Mouse (Mus musculus) spleen, adult 10 weeks (tissue): ENCODE data around the gene Klrc2. TPM values are rescaled to one million over a fixed set of nuclear protein-coding genes. Genes with fewer than 3 reads are reported as not detected.

Source experiments
- polyA plus RNA-seq: library from polyadenylated mRNA; stranded (reverse); fragments of 350-450 nt; fragmentation: Illumina TruSeq; extraction: RNeasy Lipid Tissue Mini Kit (QIAGEN cat#74804); gene quantifications from one replicate; pipeline ENCODE4 v1.2.3, GENCODE M21; 2015; ENCODE audit warnings: low replicate concordance; ENCODE audit not compliant: insufficient read depth

The Klrc2 gene
- polyA plus RNA-seq: 15.9 TPM

GRCm38 (mm10) chr6:129660589-129660988 is at the start of gene Klrc2:
Gene Klrc2, minus strand, starts transcription at chr6:129660689.

GRCm38 (mm10) chr6:129678873-129679272 is 18.4 kb upstream of the Klrc2 start, which contains the start of gene Klrc1:
Gene Klrc1, minus strand, starts transcription at chr6:129678973.

GRCm38 (mm10) chr6:129643237-129643636 is 17.3 kb downstream of the Klrc2 start, which contains the start of gene Klrc3:
Gene Klrc3, minus strand, starts transcription at chr6:129643337.

GRCm38 (mm10) chr6:129623735-129624134 is 36.8 kb downstream of the Klrc2 start, which contains the start of gene Klrk1:
Gene Klrk1, minus strand, starts transcription at chr6:129623864.

Other genes starting within 250 kb of the Klrc2 start
- gene Clec1a, start 208.7 kb downstream of the Klrc2 start, polyA plus RNA-seq: 3.6 TPM
- 0.21 TPM for gene Olr1, start 153.5 kb downstream of the Klrc2 start, polyA plus RNA-seq
- gene Tmem52b, start 148.1 kb downstream of the Klrc2 start, polyA plus RNA-seq: not detected
- gene Gabarapl1, start 127.5 kb downstream of the Klrc2 start, polyA plus RNA-seq: 48.6 TPM
- 20.6 TPM for gene Klre1, start 82.8 kb downstream of the Klrc2 start, polyA plus RNA-seq
- gene Klrd1, start 68.9 kb downstream of the Klrc2 start, polyA plus RNA-seq: 143 TPM
- 75.9 TPM for gene Klrk1, start 36.8 kb downstream of the Klrc2 start, polyA plus RNA-seq
- gene Klrc3, start 17.4 kb downstream of the Klrc2 start, polyA plus RNA-seq: 3.4 TPM
- gene Klrc1, start 18.3 kb upstream of the Klrc2 start, polyA plus RNA-seq: 18.9 TPM
- gene Klri1, start 56.4 kb upstream of the Klrc2 start, polyA plus RNA-seq: 20.7 TPM
- gene Klri2, start 79.8 kb upstream of the Klrc2 start, polyA plus RNA-seq: 9.2 TPM
- not detected for gene Gm156, start 123.6 kb upstream of the Klrc2 start, polyA plus RNA-seq
- gene Gm17631, start 202.0 kb upstream of the Klrc2 start, polyA plus RNA-seq: not detected
- 7.4 TPM for gene Klra17, start 216.0 kb upstream of the Klrc2 start, polyA plus RNA-seq